Mouse (Mus musculus): Measurements from ENCODE around the gene Sema4d.

GRCm38 (mm10) chr13:51799735-51800522 lies 6.4 kb upstream of the Sema4d start:
- TF ChIP-seq CTCF (conservative IDR thresholded peaks at IDR 0.05; ENCODE audit: low read length) (no peak), POU5F1 (IDR thresholded peaks at IDR 0.05; ENCODE audit: borderline replicate concordance, low read length) (no peak)

Measured in E14TG2a.4 (cell line).